Mouse (Mus musculus): ENCODE measurements around the gene Kcnn3.

The Kcnn3 gene

DNA sequence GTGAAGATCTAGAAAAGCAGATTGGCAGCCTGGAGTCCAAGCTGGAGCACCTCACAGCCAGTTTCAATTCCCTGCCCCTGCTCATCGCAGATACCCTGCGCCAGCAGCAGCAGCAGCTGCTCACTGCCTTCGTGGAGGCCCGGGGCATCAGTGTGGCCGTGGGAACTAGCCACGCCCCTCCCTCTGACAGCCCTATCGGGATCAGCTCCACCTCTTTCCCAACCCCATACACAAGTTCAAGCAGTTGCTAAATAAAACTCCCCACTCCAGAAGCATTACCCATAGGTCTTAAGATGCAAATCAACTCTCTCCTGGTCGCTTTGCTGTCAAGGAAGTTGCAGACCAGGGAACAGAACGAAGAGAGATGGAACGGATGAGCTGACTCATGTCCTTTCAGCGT is 147.2 kb downstream of the Kcnn3 start:
- DNase-seq (ENCODE audit: low spot score) = no peak

- no peak for DNase-seq (ENCODE audit: low spot score)
Measured at GRCm38 (mm10) chr3:89671334-89671733, 151.4 kb downstream of the Kcnn3 start.

- DNase-seq (ENCODE audit: low spot score) = no peak
Measured at GRCm38 (mm10) chr3:89672573-89673317, 152.8 kb downstream of the Kcnn3 start.

DNA sequence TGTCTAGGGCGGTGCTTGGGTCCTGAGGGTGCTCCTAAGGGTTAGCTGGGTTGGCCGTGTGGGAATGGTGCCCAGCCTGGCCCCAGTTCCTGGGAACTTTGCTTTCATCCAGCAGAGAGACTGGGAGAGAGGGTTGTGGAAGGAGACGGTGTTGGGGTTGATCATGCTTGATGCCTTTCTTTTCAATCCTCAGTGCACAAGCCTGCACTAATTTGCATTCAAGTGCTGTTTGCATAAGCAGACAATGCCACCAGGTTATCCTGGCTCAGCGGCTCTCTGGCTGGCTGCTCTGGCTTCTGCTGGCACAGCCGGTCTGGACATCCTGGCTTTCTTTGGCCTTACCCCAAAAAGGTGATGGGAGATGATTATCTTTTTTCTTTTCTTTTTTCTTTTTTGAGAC is 157.7 kb downstream of the Kcnn3 start:
- no peak for DNase-seq (ENCODE audit: low spot score)

GRCm38 (mm10) chr3:89686031-89686430 is 166.1 kb downstream of the Kcnn3 start:
- DNase-seq (ENCODE audit: low spot score) = no peak

DNA sequence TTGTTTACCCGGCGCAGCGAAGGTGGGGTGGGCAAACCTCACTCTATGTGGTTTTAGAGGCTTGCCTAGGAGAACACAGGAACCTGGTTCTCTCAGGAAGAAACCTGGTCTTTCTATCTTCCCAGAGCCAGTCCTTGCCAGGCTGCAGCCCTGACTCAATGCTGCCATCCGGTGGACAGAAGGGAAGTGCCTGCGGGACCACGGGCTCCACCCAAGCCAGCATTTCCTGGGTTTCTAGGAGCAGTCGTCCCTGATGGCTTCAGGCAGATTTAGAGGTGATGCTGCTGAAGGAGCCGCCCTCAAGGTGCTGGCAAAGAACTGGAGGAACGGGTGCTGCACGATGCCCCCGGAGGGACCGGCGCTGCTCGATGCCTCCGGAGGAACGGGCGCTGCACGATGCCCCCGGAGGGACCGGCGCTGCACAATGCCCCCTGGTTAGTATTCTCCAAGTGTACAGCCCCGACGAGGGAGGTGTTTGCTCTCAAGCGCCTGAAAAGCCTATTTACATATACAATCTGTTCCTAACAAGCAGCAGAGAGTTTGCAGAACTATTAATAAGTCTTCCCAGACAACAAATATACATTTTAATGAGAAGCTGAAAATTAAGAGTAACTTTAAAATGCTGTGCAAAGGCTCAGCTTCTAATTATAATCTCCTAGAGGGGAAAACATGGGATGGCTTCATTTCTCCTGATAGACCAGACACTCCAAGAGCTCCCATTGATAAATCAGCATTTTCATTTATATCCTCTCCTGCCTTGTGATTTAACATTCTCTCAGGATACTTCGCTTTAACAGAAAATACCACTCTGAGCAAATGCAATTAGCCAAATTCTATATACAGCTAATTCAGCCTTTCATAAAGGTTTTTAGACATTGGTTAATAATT is 169.0 kb downstream of the Kcnn3 start:
- DNase-seq (ENCODE audit: low spot score) = peak; percentile 93

GRCm38 (mm10) chr3:89691776-89692175 is 171.8 kb downstream of the Kcnn3 start:
- DNase-seq (ENCODE audit: low spot score) = no peak

- DNase-seq (ENCODE audit: low spot score) = peak; percentile 41
Measured at GRCm38 (mm10) chr3:89696152-89696821, 176.3 kb downstream of the Kcnn3 start.

DNA sequence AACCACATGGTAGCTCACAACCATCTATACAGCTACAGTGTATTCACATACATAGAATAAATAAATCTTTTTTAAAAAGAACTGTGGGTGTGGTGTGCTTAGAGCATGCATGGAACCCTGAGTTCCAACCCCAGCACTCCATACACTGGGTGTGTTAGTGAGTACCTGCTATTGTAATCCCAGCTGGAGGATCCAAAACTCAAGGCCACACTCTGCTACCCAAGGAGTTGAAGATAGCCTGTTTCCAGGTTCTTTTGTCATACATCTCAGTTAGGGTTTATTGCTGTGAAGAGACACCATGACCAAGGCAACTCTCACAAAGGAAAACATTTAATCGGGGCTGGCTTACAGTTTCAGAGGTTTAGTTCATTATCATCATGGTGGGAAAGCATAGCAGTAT is 179.0 kb downstream of the Kcnn3 start:
- DNase-seq (ENCODE audit: low spot score) = no peak

- DNase-seq (ENCODE audit: low spot score) = no peak
Measured at GRCm38 (mm10) chr3:89700461-89700860, 180.5 kb downstream of the Kcnn3 start.

DNA sequence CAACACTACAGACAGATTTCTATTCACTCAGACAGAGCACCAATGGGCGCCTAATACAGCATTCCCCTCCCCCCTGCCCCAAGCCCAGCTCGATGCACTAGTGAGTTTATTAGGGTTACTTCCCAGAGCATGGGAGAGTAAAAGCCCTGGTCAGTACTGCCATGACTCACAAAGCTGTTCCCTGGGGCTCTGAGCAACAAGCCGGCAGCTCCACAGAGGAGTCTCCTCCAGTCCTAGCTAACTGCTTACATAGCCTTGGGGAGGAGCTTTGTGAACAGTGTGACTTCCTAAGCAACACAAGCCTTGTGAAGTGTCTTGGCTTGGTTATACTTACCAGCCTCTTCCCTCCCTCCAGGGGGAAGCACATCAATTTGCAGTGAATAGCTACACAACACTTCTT is 183.6 kb downstream of the Kcnn3 start:
- no peak for DNase-seq (ENCODE audit: low spot score)

- peak; percentile 21 for DNase-seq (ENCODE audit: low spot score)
Measured at GRCm38 (mm10) chr3:89704064-89704463, 184.1 kb downstream of the Kcnn3 start.

DNA sequence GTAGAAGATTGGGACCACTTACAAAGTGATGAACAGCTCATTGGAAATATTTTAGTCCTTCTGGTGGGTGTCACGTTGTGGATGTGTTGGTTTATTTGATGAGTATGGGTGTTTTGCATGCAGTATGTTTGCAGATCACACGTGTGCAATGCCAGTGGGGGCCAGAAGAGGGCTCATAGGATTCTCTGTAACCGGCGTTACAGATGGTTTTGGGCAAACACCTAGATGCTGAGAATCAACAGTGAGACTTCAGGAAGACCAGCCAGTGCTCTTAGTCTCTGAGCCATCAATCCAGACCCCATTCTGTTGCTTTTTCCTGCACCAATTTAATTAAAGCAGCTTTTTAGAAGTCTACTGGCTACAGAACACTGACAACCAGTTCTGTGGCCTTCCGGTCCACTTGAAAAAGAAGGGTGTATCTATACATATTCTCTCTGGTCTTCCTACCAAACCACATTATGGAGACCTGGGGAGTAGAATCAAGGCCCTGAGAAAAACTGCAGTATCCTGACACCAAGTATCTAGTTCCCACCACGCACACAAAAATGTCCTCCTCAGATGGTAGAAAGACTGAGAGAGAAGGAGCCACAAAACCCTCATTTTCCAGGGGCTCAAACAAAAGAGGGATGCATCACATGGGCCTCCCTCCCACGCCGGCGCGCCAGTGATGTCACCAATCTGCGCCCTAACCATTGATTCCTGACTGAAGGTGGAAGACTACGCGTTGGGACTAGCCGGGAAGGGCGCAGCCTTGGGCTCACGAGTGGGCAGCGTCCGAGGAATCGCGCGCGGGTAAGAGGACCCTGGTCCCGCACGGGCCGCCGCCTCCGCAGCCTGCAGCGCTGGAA is 194.6 kb downstream of the Kcnn3 start, which contains the start of gene Adar:
TSS of gene Adar (plus strand) at position 664 of the 848 bp plus-strand sequence.
- peak; percentile 92 for DNase-seq (ENCODE audit: low spot score)

- peak; percentile 40 for DNase-seq (ENCODE audit: low spot score)
Measured at GRCm38 (mm10) chr3:89715207-89715966, 195.4 kb downstream of the Kcnn3 start.

DNA sequence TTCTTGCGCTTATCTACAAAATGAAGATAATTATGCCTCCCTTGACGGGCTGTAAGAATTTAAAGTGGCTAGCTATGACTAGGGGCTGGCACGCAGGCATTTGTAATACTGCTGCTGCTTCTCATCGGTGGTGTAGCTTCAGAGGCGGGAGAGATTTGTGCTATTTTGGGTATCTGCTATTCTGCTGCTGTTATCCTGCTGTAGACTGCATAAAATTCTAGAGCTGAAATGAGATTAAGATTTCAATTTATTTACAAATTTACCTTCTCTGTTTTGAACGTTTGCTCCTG is 195.9 kb downstream of the Kcnn3 start:
- no peak for DNase-seq (ENCODE audit: low spot score)

DNA sequence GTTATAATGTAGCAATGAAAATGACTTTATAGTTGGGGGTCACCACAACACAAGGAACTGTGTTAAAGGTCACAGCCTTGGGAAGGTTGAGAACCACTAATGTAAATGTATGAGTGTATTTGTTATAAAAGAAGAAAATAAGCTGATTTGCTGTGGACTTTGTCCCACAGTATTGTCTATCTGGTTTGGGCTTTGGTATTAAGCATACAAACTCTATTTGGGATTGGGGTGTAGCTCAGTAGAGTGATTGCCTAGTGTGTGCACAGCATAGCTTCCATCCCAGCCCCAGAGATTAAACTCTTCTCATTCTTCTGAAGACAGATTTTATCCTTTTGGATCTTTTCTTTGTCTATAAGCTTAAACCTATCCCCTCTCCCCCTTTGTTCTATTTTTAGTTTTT is 202.1 kb downstream of the Kcnn3 start:
- no peak for DNase-seq (ENCODE audit: low spot score)

GRCm38 (mm10) chr3:89723400-89724084 is 203.6 kb downstream of the Kcnn3 start:
- no peak for DNase-seq (ENCODE audit: low spot score)
